Comparison of ENCODE assay signal across 11 mouse cellular contexts in genomic region chrX:99324546-99325170, GRCm38 (mm10).
DNase-seq lines count a peak whose midpoint lies in the region; ATAC-seq and TF ChIP-seq lines count a peak whose summit lies in the region.
"Had no signal": no experiment of that assay in that cellular context is flagged by ENCODE, and none has a peak within 500 bp of the region (broad histone marks: within the 10 kb centered on the region; RNA-seq: fewer than 3 reads in every experiment).

No protein-coding gene starts in this region.

- no peak for TF ChIP-seq CTCF in lung, postnatal 0 days (IDR thresholded peaks at IDR 0.05)
- no peak for TF ChIP-seq CTCF in lung, adult 2 months (IDR thresholded peaks at IDR 0.05; ENCODE audit: insufficient read depth, low read length)

- TF ChIP-seq POLR2A in lung, adult 2 months (IDR thresholded peaks at IDR 0.05; ENCODE audit: borderline replicate concordance, extremely low read depth, low read depth, low read length) = no peak

- no peak overlapping the region for H3K4me3 ChIP-seq in heart, embryonic 12.5 days
- H3K4me3 ChIP-seq in lung, postnatal 0 days (ENCODE audit: low read depth, low read length) = no peak overlapping the region
- H3K4me3 ChIP-seq in lung, adult 2 months (replicated peaks; ENCODE audit: extremely low read depth, low read depth, low read length) = no peak overlapping the region
- H3K4me3 ChIP-seq in brown adipose tissue, adult 24 weeks (ENCODE audit: insufficient read depth, low read depth, low read length) = no peak overlapping the region
- H3K4me3 ChIP-seq in stomach, embryonic 16.5 days (replicated peaks; ENCODE audit: low read length) = no peak overlapping the region
- H3K4me3 ChIP-seq: liver, embryonic 13.5 days had no signal

- DNase-seq in heart, postnatal 4 days = peak; percentile 44
- no peak for DNase-seq in lung, postnatal 0 days (ENCODE audit: low spot score)
- no peak for DNase-seq in lung, adult 2 months
- DNase-seq: liver, embryonic 13.5 days; spleen, adult 18-20 months; thymus, postnatal 36 days had no signal

- H3K4me2 ChIP-seq in heart, embryonic 12.5 days = no peak overlapping the region
- H3K4me2 ChIP-seq in lung, postnatal 0 days (replicated peaks; ENCODE audit: low read depth, low read length) = no peak overlapping the region
- H3K4me2 ChIP-seq in stomach, embryonic 16.5 days (ENCODE audit: low read depth, low read length) = no peak overlapping the region
- H3K4me2 ChIP-seq: liver, embryonic 13.5 days; midbrain, embryonic 11.5 days had no signal

- peaks cover 21% of the 10 kb centered on the region for H3K27me3 ChIP-seq in heart, embryonic 12.5 days (replicated peaks)
- H3K27me3 ChIP-seq in lung, postnatal 0 days (replicated peaks; ENCODE audit: insufficient read depth, low read length) = no peaks in the 10 kb centered on the region
- peaks cover 9% of the 10 kb centered on the region; the same call in 1 of the 2 replicates for H3K27me3 ChIP-seq in stomach, embryonic 16.5 days (ENCODE audit: control insufficient read depth, insufficient read depth, low read length)

- no peaks in the 10 kb centered on the region for H3K9me3 ChIP-seq in heart, embryonic 12.5 days (replicated peaks)
- no peaks in the 10 kb centered on the region for H3K9me3 ChIP-seq in lung, postnatal 0 days (ENCODE audit: low read length)
- no peaks in the 10 kb centered on the region for H3K9me3 ChIP-seq in stomach, embryonic 16.5 days (replicated peaks; ENCODE audit: control insufficient read depth, low read length)
- H3K9me3 ChIP-seq: liver, embryonic 13.5 days had no signal

- ATAC-seq in heart, embryonic 12.5 days (ENCODE audit: insufficient number of reproducible peaks, low FRiP score) = no peak
- ATAC-seq in lung, postnatal 0 days = no peak
- ATAC-seq in stomach, embryonic 16.5 days (ENCODE audit: insufficient read depth, low FRiP score) = no peak
- ATAC-seq in megakaryocyte, adult 5-6 weeks (ENCODE audit: poor library complexity, severe bottlenecking) = no peak

- TF ChIP-seq EP300 in lung, postnatal 0 days (IDR thresholded peaks at IDR 0.05) = no peak

- WGBS in heart, embryonic 12.5 days = 54% methylated on average over 6 of the region's 6 CpGs
- WGBS in lung, postnatal 0 days = 32% methylated on average over 6 of the region's 6 CpGs
- WGBS in lung, adult 2 months = 52% methylated on average over 6 of the region's 6 CpGs
- WGBS in stomach, embryonic 16.5 days = 59% methylated on average over 6 of the region's 6 CpGs

- H3K27ac ChIP-seq in heart, embryonic 12.5 days (ENCODE audit: poor library complexity, severe bottlenecking) = no peak overlapping the region
- H3K27ac ChIP-seq in lung, postnatal 0 days (ENCODE audit: low read length) = peak overlapping the region; percentile 47
- peak overlapping the region; percentile 68 for H3K27ac ChIP-seq in brown adipose tissue, adult 24 weeks (replicated peaks; ENCODE audit: low read depth, low read length)
- H3K27ac ChIP-seq in stomach, embryonic 16.5 days (ENCODE audit: low read length) = peak overlapping the region; percentile 69
- H3K27ac ChIP-seq: liver, embryonic 13.5 days had no signal

- no peak overlapping the region for H3K9ac ChIP-seq in heart, embryonic 12.5 days
- no peak overlapping the region for H3K9ac ChIP-seq in lung, postnatal 0 days (replicated peaks; ENCODE audit: low read depth)
- H3K9ac ChIP-seq in stomach, embryonic 16.5 days (ENCODE audit: low read length) = no peak overlapping the region
- H3K9ac ChIP-seq: liver, embryonic 13.5 days had no signal

- no peaks in the 10 kb centered on the region for H3K36me3 ChIP-seq in heart, embryonic 12.5 days
- H3K36me3 ChIP-seq in lung, postnatal 0 days (ENCODE audit: insufficient read depth, low read length) = no peaks in the 10 kb centered on the region
- H3K36me3 ChIP-seq in stomach, embryonic 16.5 days (ENCODE audit: control insufficient read depth, insufficient read depth, low read length) = no peaks in the 10 kb centered on the region
- H3K36me3 ChIP-seq: liver, embryonic 13.5 days had no signal

- peaks cover 52% of the 10 kb centered on the region for H3K4me1 ChIP-seq in heart, embryonic 12.5 days (replicated peaks)
- H3K4me1 ChIP-seq in lung, postnatal 0 days (ENCODE audit: insufficient read depth, low read depth, low read length) = peaks cover 3% of the 10 kb centered on the region; the same call in 1 of the 2 replicates
- peaks cover 7% of the 10 kb centered on the region for H3K4me1 ChIP-seq in lung, adult 2 months (ENCODE audit: control insufficient read depth, insufficient read depth, low read length)
- peaks cover 13% of the 10 kb centered on the region for H3K4me1 ChIP-seq in brown adipose tissue, adult 24 weeks (ENCODE audit: control insufficient read depth, insufficient read depth, insufficient read length, low read length)
- peaks cover 17% of the 10 kb centered on the region for H3K4me1 ChIP-seq in stomach, embryonic 16.5 days (ENCODE audit: control insufficient read depth, insufficient read depth, low read length)
- H3K4me1 ChIP-seq: liver, embryonic 13.5 days had no signal
